Mouse (Mus musculus) thymus, adult 2 months (tissue): ENCODE results near the gene Ctbp2. TPM values are rescaled to one million over a fixed set of nuclear protein-coding genes. Genes with fewer than 3 reads are reported as not detected.

Experiments
- DNase-seq: peaks from one replicate; pipeline ENCODE4 v3.0.0; 2021
- H3K27ac ChIP-seq: fragments of 200-500 bp; 2 replicates; pipeline ENCODE4 v1.5.1; 2012; ENCODE audit warnings: low read length, control low read depth; ENCODE audit not compliant: control insufficient read depth, insufficient read depth
- H3K27me3 ChIP-seq: fragments of 200-500 bp; 2 replicates; pipeline ENCODE4 v1.6.1; 2012; ENCODE audit warnings: mild to moderate bottlenecking, low read length, moderate library complexity, mixed read lengths; ENCODE audit not compliant: control insufficient read depth, insufficient read depth
- H3K36me3 ChIP-seq: fragments of 200-500 bp; 2 replicates; pipeline ENCODE4 v1.6.1; 2012; ENCODE audit warnings: mild to moderate bottlenecking, low read length, moderate library complexity; ENCODE audit not compliant: control insufficient read depth, insufficient read depth
- H3K4me1 ChIP-seq: fragments of 200-500 bp; replicated peaks from 2 replicates; pipeline ENCODE4 v1.6.1; 2012; ENCODE audit warnings: low read length; ENCODE audit not compliant: control insufficient read depth, insufficient read depth
- H3K4me3 ChIP-seq: fragments of 200-500 bp; 2 replicates; pipeline ENCODE4 v1.5.1; 2012; ENCODE audit warnings: mild to moderate bottlenecking, low read length, control low read depth, moderate library complexity; ENCODE audit not compliant: control insufficient read depth, insufficient read depth
- CTCF ChIP-seq: fragments of 200-500 bp; IDR thresholded peaks from 2 replicates; pipeline ENCODE4 v1.5.1; 2012; ENCODE audit warnings: mild to moderate bottlenecking, control low read depth, low read length, moderate library complexity, borderline replicate concordance; ENCODE audit not compliant: control insufficient read depth, poor library complexity, insufficient read depth; ENCODE audit errors: extremely low read depth
- POLR2A ChIP-seq: fragments of 200-500 bp; IDR thresholded peaks from 2 replicates; pipeline ENCODE4 v1.6.1; 2012; ENCODE audit warnings: mild to moderate bottlenecking, low read length, control low read depth, moderate library complexity; ENCODE audit not compliant: control insufficient read depth, poor library complexity, insufficient read depth; ENCODE audit errors: extremely low read depth
- WGBS: fragments of 180-500 bp; shearing (Covaris S2); methylation state at CpG from one replicate; pipeline ENCODE4 v1.1.7; 2018; 5-methylcytosine and 5-hydroxymethylcytosine counted together
- polyA plus RNA-seq: library from polyadenylated mRNA; depleted of rRNA; stranded (reverse); fragments of >200 nt; gene quantifications from 2 replicates; pipeline ENCODE4 v1.2.3, GENCODE M21; 2012

Ctbp2 gene
- polyA plus RNA-seq, 1 experiment = 14.0 TPM

GRCm38 (mm10) chr7:133162131-133162530 lies 38.0 kb upstream of the Ctbp2 start:
- no peak for DNase-seq
- H3K27ac ChIP-seq = no peak overlapping the region
- 2% methylated on average over 2 of the region's 2 CpGs for WGBS

GRCm38 (mm10) chr7:133161362-133162080 lies 37.4 kb upstream of the Ctbp2 start:
- H3K4me3 ChIP-seq = no peak overlapping the region

More at GRCm38 (mm10) chr7:133162131-133162530, 38.0 kb upstream of the Ctbp2 start:
- TF ChIP-seq POLR2A (no peak), CTCF (no peak)
- Histone ChIP-seq H3K4me3 (no peak overlapping the region), H3K4me1 (no peaks in the 10 kb centered on the region), H3K27me3 (no peaks in the 10 kb centered on the region), H3K36me3 (no peaks in the 10 kb centered on the region)

GRCm38 (mm10) chr7:133159519-133159918 lies 35.4 kb upstream of the Ctbp2 start:
- no peak for TF ChIP-seq POLR2A
- no peak for TF ChIP-seq CTCF
- Histone ChIP-seq H3K36me3 (no peaks in the 10 kb centered on the region), H3K27ac (no peak overlapping the region), H3K4me3 (no peak overlapping the region), H3K27me3 (no peaks in the 10 kb centered on the region), H3K4me1 (no peaks in the 10 kb centered on the region)
- no peak for DNase-seq
- 89% methylated on average over 3 of the region's 3 CpGs for WGBS

More at GRCm38 (mm10) chr7:133161362-133162080, 37.4 kb upstream of the Ctbp2 start:
- H3K36me3 ChIP-seq = no peaks in the 10 kb centered on the region
- no peak overlapping the region for H3K27ac ChIP-seq
- no peak for TF ChIP-seq POLR2A
- no peak for TF ChIP-seq CTCF
- 86% methylated on average over 7 of the region's 7 CpGs for WGBS
- no peaks in the 10 kb centered on the region for H3K27me3 ChIP-seq
- H3K4me1 ChIP-seq = no peaks in the 10 kb centered on the region
- DNase-seq = no peak

- Histone ChIP-seq H3K27me3 (no peaks in the 10 kb centered on the region), H3K4me1 (no peaks in the 10 kb centered on the region), H3K27ac (no peak overlapping the region), H3K4me3 (no peak overlapping the region), H3K36me3 (no peaks in the 10 kb centered on the region)
- DNase-seq = no peak
- TF ChIP-seq POLR2A (no peak), CTCF (no peak)
- 94% methylated on average over 12 of the region's 12 CpGs for WGBS
Measured at GRCm38 (mm10) chr7:133155621-133156020, 31.5 kb upstream of the Ctbp2 start.

- TF ChIP-seq CTCF (no peak), POLR2A (no peak)
- Histone ChIP-seq H3K4me1 (no peaks in the 10 kb centered on the region), H3K27ac (no peak overlapping the region), H3K4me3 (no peak overlapping the region), H3K27me3 (no peaks in the 10 kb centered on the region), H3K36me3 (no peaks in the 10 kb centered on the region)
- no peak for DNase-seq
- WGBS = 95% methylated on average over 6 of the region's 6 CpGs
Measured at GRCm38 (mm10) chr7:133154846-133155245, 30.7 kb upstream of the Ctbp2 start.

- no peak for DNase-seq
- TF ChIP-seq CTCF = no peak
- TF ChIP-seq POLR2A = no peak
- H3K4me3 ChIP-seq = no peak overlapping the region
- WGBS = 91% methylated on average over 8 of the region's 8 CpGs
- H3K36me3 ChIP-seq = no peaks in the 10 kb centered on the region
- H3K4me1 ChIP-seq = no peaks in the 10 kb centered on the region
- H3K27ac ChIP-seq = no peak overlapping the region
- H3K27me3 ChIP-seq = no peaks in the 10 kb centered on the region
Measured at GRCm38 (mm10) chr7:133139689-133140336, 15.7 kb upstream of the Ctbp2 start.

GRCm38 (mm10) chr7:133133552-133133951 lies 9.4 kb upstream of the Ctbp2 start:
- no peak overlapping the region for H3K4me3 ChIP-seq
- WGBS = 89% methylated on average over 5 of the region's 5 CpGs
- DNase-seq = no peak
- no peaks in the 10 kb centered on the region for H3K36me3 ChIP-seq
- H3K27me3 ChIP-seq = no peaks in the 10 kb centered on the region
- no peak overlapping the region for H3K27ac ChIP-seq
- no peak for TF ChIP-seq CTCF
- no peaks in the 10 kb centered on the region for H3K4me1 ChIP-seq
